Mouse (Mus musculus): ENCODE measurements around the gene Cs.
A peak's percentile ranks its signal among the peaks of the same experiment; 100 is the strongest.

The Cs gene

DNA sequence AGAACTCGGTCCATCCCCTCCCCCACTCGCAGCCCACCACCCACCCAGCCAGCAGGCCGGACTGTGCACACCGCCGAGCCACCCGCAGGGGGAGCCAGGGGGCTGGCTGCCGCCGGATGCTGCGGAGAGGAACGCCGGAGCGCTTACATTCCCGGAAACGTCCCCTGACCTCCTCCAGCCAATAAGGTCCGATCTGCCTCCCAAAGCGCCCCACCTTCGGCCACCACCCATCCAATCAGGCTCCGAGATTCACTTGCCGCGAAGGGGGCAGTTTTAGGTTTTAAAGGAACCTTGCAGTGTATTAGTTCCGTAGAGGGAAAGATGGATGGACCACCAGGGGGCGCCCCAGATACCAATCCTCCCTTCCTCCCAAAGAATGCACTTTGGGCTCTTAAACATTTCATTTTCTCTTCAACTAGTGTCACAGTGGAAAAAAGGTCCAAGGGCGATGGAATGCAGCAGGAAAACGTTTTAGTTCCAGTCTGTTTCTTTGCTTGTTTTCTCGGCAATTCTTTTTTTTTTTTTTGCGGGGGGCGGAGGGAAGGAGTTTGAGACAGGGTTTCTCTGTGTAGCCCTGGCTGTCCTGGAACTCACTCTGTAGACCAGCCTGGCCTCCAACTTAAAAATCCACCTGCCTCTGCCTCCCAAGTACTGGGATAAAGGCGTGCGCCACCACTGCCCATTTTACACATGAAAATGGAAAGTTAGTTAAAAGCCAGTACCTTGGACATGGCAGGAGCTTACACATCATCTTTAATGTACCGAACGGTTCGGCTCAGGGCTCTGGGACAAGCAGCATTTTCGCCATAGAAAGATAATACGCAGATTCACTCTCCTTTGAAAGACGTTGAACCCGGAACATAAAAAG lies 72.4 kb downstream of the Cs start:
- DNase-seq (ENCODE audit: low spot score) = peak; percentile 99

GRCm38 (mm10) chr10:128410560-128410845 lies 73.0 kb downstream of the Cs start:
- DNase-seq (ENCODE audit: low spot score) = peak; percentile 40

GRCm38 (mm10) chr10:128411211-128412054 lies 73.9 kb downstream of the Cs start, which contains the start of the genes Nabp2 and Rnf41:
TSS of gene Nabp2 (minus strand) at chr10:128411492.
TSS of gene Rnf41 (plus strand) at chr10:128411657.
- DNase-seq (ENCODE audit: low spot score) = peak; percentile 99

DNA sequence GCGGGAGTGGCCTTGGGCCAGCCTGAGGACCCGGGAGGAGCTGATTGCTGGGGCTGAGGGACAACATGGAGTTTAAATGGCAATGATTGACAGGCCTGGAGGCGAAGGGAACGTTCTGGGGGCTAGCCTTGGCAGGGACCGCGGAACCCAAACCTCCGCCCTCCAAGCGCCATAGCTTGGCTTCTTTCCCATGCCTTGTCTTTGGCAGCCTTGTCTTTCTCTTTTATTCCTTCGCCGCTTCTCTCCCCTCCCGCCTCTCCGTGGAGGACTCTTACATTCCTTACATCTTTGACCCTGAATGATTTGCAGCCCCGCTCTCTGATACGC lies 74.5 kb downstream of the Cs start:
- peak; percentile 50 for DNase-seq (ENCODE audit: low spot score)
